Mouse (Mus musculus) MEL (cell line): ENCODE results near the gene 2310022A10Rik. TPM values are rescaled to one million over a fixed set of nuclear protein-coding genes. Genes with fewer than 3 reads are reported as not detected.

ENCODE experiments used
- DNase-seq: peaks from one replicate; pipeline ENCODE4 v3.0.0; 2011; ENCODE audit warnings: low read depth, low spot score
- H3K27ac ChIP-seq: 2 replicates; pipeline ENCODE4 v1.5.1; 2012; ENCODE audit warnings: low read depth, mild to moderate bottlenecking, control low read depth, low read length, moderate library complexity; ENCODE audit not compliant: control insufficient read depth
- H3K27me3 ChIP-seq, 2 experiments: fragments of 150-350 bp in 1 of 2; sonication (generic) in 1 of 2; 2 replicates each; pipeline ENCODE4 v1.6.1; 2012; ENCODE audit warnings: low read length in 2 of 2, mild to moderate bottlenecking in 2 of 2, improper control_type of control experiment in 1 of 2, moderate library complexity in 1 of 2; ENCODE audit not compliant: insufficient read depth in 2 of 2, control insufficient read depth in 1 of 2
- H3K36me3 ChIP-seq, 2 experiments: 2 replicates each; pipeline ENCODE4 v1.6.1; 2012 to 2014; ENCODE audit warnings: low read length in 2 of 2, improper control_type of control experiment in 1 of 2, inconsistent platforms in 1 of 2, mild to moderate bottlenecking in 1 of 2; ENCODE audit not compliant: insufficient read depth in 2 of 2, control insufficient read depth in 1 of 2
- H3K4me1 ChIP-seq, 2 experiments: fragments of 150-350 bp in 1 of 2; sonication (generic) in 1 of 2; 2 replicates each; pipeline ENCODE4 v1.6.1; 2012; ENCODE audit warnings: low read length in 2 of 2, improper control_type of control experiment in 1 of 2, mild to moderate bottlenecking in 1 of 2; ENCODE audit not compliant: insufficient read depth in 2 of 2, control insufficient read depth in 1 of 2
- H3K4me3 ChIP-seq, 2 experiments: fragments of 150-350 bp in 1 of 2; sonication (generic) in 1 of 2; 2 replicates each; pipeline ENCODE4 v1.5.1; 2012; ENCODE audit warnings: low read depth in 2 of 2, low read length in 2 of 2, mild to moderate bottlenecking in 2 of 2, moderate library complexity in 2 of 2, control low read depth in 1 of 2, improper control_type of control experiment in 1 of 2; ENCODE audit not compliant: control insufficient read depth in 1 of 2, insufficient read depth in 1 of 2
- H3K79me2 ChIP-seq: 2 replicates; pipeline ENCODE4 v1.6.1; 2012; ENCODE audit warnings: mild to moderate bottlenecking, low read length, moderate library complexity; ENCODE audit not compliant: control insufficient read depth, poor library complexity, insufficient read depth
- H3K9ac ChIP-seq: 2 replicates; pipeline ENCODE4 v1.6.1; 2012; ENCODE audit warnings: low read depth, mild to moderate bottlenecking, control low read depth, low read length, moderate library complexity; ENCODE audit not compliant: control insufficient read depth, poor library complexity, severe bottlenecking
- H3K9me3 ChIP-seq: fragments of 150-350 bp; sonication (generic); replicated peaks from 2 replicates; pipeline ENCODE4 v1.6.1; 2012; ENCODE audit warnings: mild to moderate bottlenecking, low read length, improper control_type of control experiment, moderate library complexity; ENCODE audit not compliant: insufficient read depth
- BHLHE40 ChIP-seq: IDR thresholded peaks from 2 replicates; pipeline ENCODE4 v1.6.1; 2012; ENCODE audit warnings: low read depth, mild to moderate bottlenecking, inconsistent platforms, low read length, improper control_type of control experiment, borderline replicate concordance
- CHD1 ChIP-seq: IDR thresholded peaks from 2 replicates; pipeline ENCODE4 v1.6.1; 2012; ENCODE audit warnings: low read depth, mild to moderate bottlenecking, inconsistent platforms, low read length, improper control_type of control experiment
- CHD2 ChIP-seq: IDR thresholded peaks from 2 replicates; pipeline ENCODE4 v1.6.1; 2011; ENCODE audit warnings: low read length, improper control_type of control experiment
- CTCF ChIP-seq, 3 experiments: IDR thresholded peaks in 2 of 3; conservative IDR thresholded peaks in 1 of 3; 2 replicates each; pipeline ENCODE4 v1.5.1; 2011 to 2012; ENCODE audit warnings: low read length in 3 of 3, low read depth in 2 of 3, mild to moderate bottlenecking in 2 of 3, improper control_type of control experiment in 1 of 3, inconsistent platforms in 1 of 3, mixed read lengths in 1 of 3, moderate library complexity in 1 of 3; ENCODE audit not compliant: control insufficient read depth in 1 of 3, insufficient read depth in 1 of 3, poor library complexity in 1 of 3, severe bottlenecking in 1 of 3
- ELF1 ChIP-seq: IDR thresholded peaks from 2 replicates; pipeline ENCODE4 v1.6.1; 2014; ENCODE audit warnings: low read depth, mild to moderate bottlenecking, inconsistent platforms, low read length, improper control_type of control experiment, moderate library complexity
- ETS1 ChIP-seq: IDR thresholded peaks from 2 replicates; pipeline ENCODE4 v1.6.1; 2012; ENCODE audit warnings: low read depth, mild to moderate bottlenecking, inconsistent platforms, low read length, improper control_type of control experiment, moderate library complexity
- GABPA ChIP-seq: IDR thresholded peaks from 2 replicates; pipeline ENCODE4 v1.6.1; 2012; ENCODE audit warnings: low read depth, mild to moderate bottlenecking, inconsistent platforms, low read length, improper control_type of control experiment, moderate library complexity
- GATA1 ChIP-seq: IDR thresholded peaks from 2 replicates; pipeline ENCODE4 v1.6.1; 2011; ENCODE audit warnings: low read depth, low read length, improper control_type of control experiment
- KAT2A ChIP-seq: conservative IDR thresholded peaks from 2 replicates; pipeline ENCODE4 v1.6.1; 2012; ENCODE audit warnings: low read depth, low read length, improper control_type of control experiment, inconsistent platforms
- MAFK ChIP-seq: IDR thresholded peaks from 2 replicates; pipeline ENCODE4 v1.6.1; 2011; ENCODE audit warnings: low read depth, mild to moderate bottlenecking, low read length, improper control_type of control experiment, borderline replicate concordance
- MAX ChIP-seq: IDR thresholded peaks from 2 replicates; pipeline ENCODE4 v1.6.1; 2011; ENCODE audit warnings: low read length, improper control_type of control experiment
- MAZ ChIP-seq: IDR thresholded peaks from 2 replicates; pipeline ENCODE4 v1.6.1; 2012; ENCODE audit warnings: low read depth, mild to moderate bottlenecking, inconsistent platforms, low read length, improper control_type of control experiment
- MXI1 ChIP-seq: IDR thresholded peaks from 2 replicates; pipeline ENCODE4 v1.6.1; 2011; ENCODE audit warnings: mild to moderate bottlenecking, low read depth, low read length, improper control_type of control experiment
- NRF1 ChIP-seq: IDR thresholded peaks from 2 replicates; pipeline ENCODE4 v1.6.1; 2014; ENCODE audit warnings: low read depth, mild to moderate bottlenecking, inconsistent platforms, low read length, improper control_type of control experiment, moderate library complexity; ENCODE audit not compliant: poor library complexity, insufficient read depth, severe bottlenecking
- POLR2AphosphoS2 ChIP-seq: IDR thresholded peaks from 2 replicates; pipeline ENCODE4 v1.6.1; 2011; ENCODE audit warnings: low read length, improper control_type of control experiment
- RAD21 ChIP-seq: IDR thresholded peaks from 2 replicates; pipeline ENCODE4 v1.6.1; 2011; ENCODE audit warnings: mild to moderate bottlenecking, low read depth, low read length, improper control_type of control experiment
- TAL1 ChIP-seq: IDR thresholded peaks from 2 replicates; pipeline ENCODE4 v1.6.1; 2012; ENCODE audit warnings: mild to moderate bottlenecking, inconsistent platforms, low read length, moderate library complexity, mixed read lengths
- TBP ChIP-seq: IDR thresholded peaks from 2 replicates; pipeline ENCODE4 v1.8.0; 2011; ENCODE audit warnings: low read depth, low read length, improper control_type of control experiment
- TCF12 ChIP-seq: IDR thresholded peaks from 2 replicates; pipeline ENCODE4 v1.6.1; 2014; ENCODE audit warnings: low read depth, mild to moderate bottlenecking, inconsistent platforms, low read length, improper control_type of control experiment, moderate library complexity
- UBTF ChIP-seq: IDR thresholded peaks from 2 replicates; pipeline ENCODE4 v1.6.1; 2012; ENCODE audit warnings: low read depth, mild to moderate bottlenecking, inconsistent platforms, low read length, improper control_type of control experiment, moderate library complexity, borderline replicate concordance; ENCODE audit not compliant: insufficient read depth
- USF1 ChIP-seq: IDR thresholded peaks from 2 replicates; pipeline ENCODE4 v1.6.1; 2014; ENCODE audit warnings: low read depth, mild to moderate bottlenecking, inconsistent platforms, low read length, improper control_type of control experiment, moderate library complexity
- USF2 ChIP-seq, 2 experiments: IDR thresholded peaks; 2 replicates each; pipeline ENCODE4 v1.6.1; 2011 to 2012; ENCODE audit warnings: improper control_type of control experiment in 2 of 2, low read length in 2 of 2, borderline replicate concordance in 1 of 2, inconsistent platforms in 1 of 2, low read depth in 1 of 2, mild to moderate bottlenecking in 1 of 2; ENCODE audit not compliant: insufficient read depth in 1 of 2
- ZC3H11A ChIP-seq: IDR thresholded peaks from 2 replicates; pipeline ENCODE4 v1.6.1; 2012; ENCODE audit warnings: low read depth, mild to moderate bottlenecking, inconsistent platforms, low read length, improper control_type of control experiment
- ZNF384 ChIP-seq: IDR thresholded peaks from 2 replicates; pipeline ENCODE4 v1.6.1; 2012; ENCODE audit warnings: low read depth, mild to moderate bottlenecking, inconsistent platforms, low read length, improper control_type of control experiment
- polyA plus RNA-seq, 2 experiments: library from polyadenylated mRNA; stranded (reverse) in 1 of 2; unstranded in 1 of 2; fragments of >175 nt in 1 of 2; fragments of >200 nt in 1 of 2; gene quantifications; 2 replicates each; pipeline versions ENCODE4 v1.2.1 to v1.2.4; 2012; ENCODE audit warnings: low replicate concordance in 2 of 2, low read depth in 1 of 2; ENCODE audit not compliant: insufficient read length in 2 of 2, insufficient read depth in 1 of 2, missing spikeins in 1 of 2
- total RNA-seq: library from RNA; depleted of rRNA; stranded (reverse); fragments of 300-350 nt; gene quantifications from 2 replicates; pipeline ENCODE4 v1.2.3, GENCODE M21; 2012

2310022A10Rik gene
- total and polyA plus RNA-seq, 3 experiments, result 6.6 to 33.2 TPM; not detected in 1

GRCm38 (mm10) chr7:27578465-27578864 is 25.4 kb downstream of the 2310022A10Rik start:
- no peak overlapping the region for H3K27ac ChIP-seq
- no peaks in the 10 kb centered on the region for H3K9me3 ChIP-seq
- H3K36me3 ChIP-seq, result peaks cover 0 to 8% of the 10 kb centered on the region in 2 experiments; a peak in 3 of 4 replicates
- no peak for DNase-seq
- no peak overlapping the region for H3K4me3 ChIP-seq
- no peaks in the 10 kb centered on the region for H3K79me2 ChIP-seq
- no peaks in the 10 kb centered on the region for H3K27me3 ChIP-seq
- no peak overlapping the region for H3K9ac ChIP-seq
- no peaks in the 10 kb centered on the region for H3K4me1 ChIP-seq
- TF ChIP-seq TCF12, result no peak
- TF ChIP-seq NRF1, result no peak
- no peak for TF ChIP-seq USF2 (IDR thresholded peaks at IDR 0.05; ENCODE audit: borderline replicate concordance in 1 of 2, insufficient read depth in 1 of 2, low read depth in 1 of 2, low read length in 2 of 2)
- TF ChIP-seq CHD1, result no peak
- TF ChIP-seq RAD21, result no peak
- no peak for TF ChIP-seq ZC3H11A
- TF ChIP-seq ETS1, result no peak
- no peak for TF ChIP-seq MXI1
- no peak for TF ChIP-seq ZNF384
- TF ChIP-seq MAX, result no peak
- TF ChIP-seq TAL1, result no peak
- no peak for TF ChIP-seq MAZ
- no peak for TF ChIP-seq CTCF (IDR thresholded peaks at IDR 0.05 in 2 of 3, conservative IDR thresholded peaks at IDR 0.05 in 1 of 3; ENCODE audit: control insufficient read depth in 1 of 3, insufficient read depth in 1 of 3, low read depth in 2 of 3, low read length in 3 of 3, poor library complexity in 1 of 3, severe bottlenecking in 1 of 3)
- no peak for TF ChIP-seq POLR2AphosphoS2
- no peak for TF ChIP-seq KAT2A
- TF ChIP-seq TBP, result no peak
- no peak for TF ChIP-seq MAFK
- TF ChIP-seq USF1, result no peak

GRCm38 (mm10) chr7:27580380-27581174 is 27.5 kb downstream of the 2310022A10Rik start:
- DNase-seq, result no peak
- no peak overlapping the region for H3K27ac ChIP-seq
- no peak overlapping the region for H3K4me3 ChIP-seq
- H3K9me3 ChIP-seq, result no peaks in the 10 kb centered on the region
- H3K27me3 ChIP-seq, result no peaks in the 10 kb centered on the region
- TF ChIP-seq KAT2A, result no peak
- TF ChIP-seq CHD2, result no peak
- no peak for TF ChIP-seq TCF12
- no peak for TF ChIP-seq MAZ
- no peak for TF ChIP-seq ETS1
- TF ChIP-seq GATA1, result no peak
- no peak for TF ChIP-seq ZC3H11A
- TF ChIP-seq USF1, result no peak
- TF ChIP-seq GABPA, result no peak
- no peak for TF ChIP-seq UBTF
- TF ChIP-seq USF2 (IDR thresholded peaks at IDR 0.05; ENCODE audit: borderline replicate concordance in 1 of 2, insufficient read depth in 1 of 2, low read depth in 1 of 2, low read length in 2 of 2), result no peak
- TF ChIP-seq ELF1, result no peak
- no peak for TF ChIP-seq BHLHE40
- no peak overlapping the region for H3K9ac ChIP-seq
- no peaks in the 10 kb centered on the region for H3K4me1 ChIP-seq
- H3K36me3 ChIP-seq, result peaks cover 0 to 6% of the 10 kb centered on the region in 2 experiments; a peak in 2 of 4 replicates
- H3K79me2 ChIP-seq, result no peaks in the 10 kb centered on the region
